Mouse (Mus musculus) spleen, adult 2 months (tissue): ENCODE data around the gene Hsd11b2. TPM values are rescaled to one million over a fixed set of nuclear protein-coding genes. Genes with fewer than 3 reads are reported as not detected.

Experiments
- DNase-seq, 2 experiments: peaks; one replicate each; pipeline versions ENCODE4 v3.0.0 to v3.0.0-alpha.2; 2012 to 2021; ENCODE audit warnings: low spot score in 2 of 2, low read depth in 1 of 2
- H3K27ac ChIP-seq: fragments of 200-500 bp; 2 replicates; pipeline ENCODE4 v1.5.1; 2012; ENCODE audit warnings: low read length, inconsistent platforms; ENCODE audit not compliant: insufficient read depth
- H3K27me3 ChIP-seq: fragments of 200-500 bp; 2 replicates; pipeline ENCODE4 v1.6.1; 2012; ENCODE audit warnings: mild to moderate bottlenecking, moderate library complexity, low read length, inconsistent platforms; ENCODE audit not compliant: control insufficient read depth, insufficient read depth
- H3K36me3 ChIP-seq: fragments of 200-500 bp; 2 replicates; pipeline ENCODE4 v1.6.1; 2012; ENCODE audit warnings: mild to moderate bottlenecking, low read length, inconsistent platforms; ENCODE audit not compliant: control insufficient read depth, insufficient read depth
- H3K4me1 ChIP-seq: fragments of 200-500 bp; 2 replicates; pipeline ENCODE4 v1.6.1; 2011; ENCODE audit warnings: inconsistent platforms; ENCODE audit not compliant: control insufficient read depth, insufficient read depth, insufficient read length
- H3K4me3 ChIP-seq: fragments of 200-500 bp; 2 replicates; pipeline ENCODE4 v1.5.1; 2011; ENCODE audit warnings: mild to moderate bottlenecking, inconsistent platforms; ENCODE audit not compliant: insufficient read depth, insufficient read length; ENCODE audit errors: extremely low read depth
- CTCF ChIP-seq: fragments of 200-500 bp; IDR thresholded peaks from 2 replicates; pipeline ENCODE4 v1.5.1; 2011; ENCODE audit warnings: mild to moderate bottlenecking, inconsistent platforms; ENCODE audit not compliant: insufficient read depth, insufficient read length, insufficient replicate concordance; ENCODE audit errors: extremely low read depth
- POLR2A ChIP-seq: fragments of 200-500 bp; IDR thresholded peaks from 2 replicates; pipeline ENCODE4 v1.6.1; 2011; ENCODE audit warnings: low read depth, low read length, inconsistent platforms
- WGBS: fragments of 180-500 bp; shearing (Covaris S2); methylation state at CpG from one replicate; pipeline ENCODE4 v1.1.7; 2018; 5-methylcytosine and 5-hydroxymethylcytosine counted together
- polyA plus RNA-seq: library from polyadenylated mRNA; depleted of rRNA; stranded (reverse); fragments of >200 nt; gene quantifications from 2 replicates; pipeline ENCODE4 v1.2.3, GENCODE M21; 2012; rRNA removed

The Hsd11b2 gene
- polyA plus RNA-seq, 1 experiment = 0.44 TPM

DNA sequence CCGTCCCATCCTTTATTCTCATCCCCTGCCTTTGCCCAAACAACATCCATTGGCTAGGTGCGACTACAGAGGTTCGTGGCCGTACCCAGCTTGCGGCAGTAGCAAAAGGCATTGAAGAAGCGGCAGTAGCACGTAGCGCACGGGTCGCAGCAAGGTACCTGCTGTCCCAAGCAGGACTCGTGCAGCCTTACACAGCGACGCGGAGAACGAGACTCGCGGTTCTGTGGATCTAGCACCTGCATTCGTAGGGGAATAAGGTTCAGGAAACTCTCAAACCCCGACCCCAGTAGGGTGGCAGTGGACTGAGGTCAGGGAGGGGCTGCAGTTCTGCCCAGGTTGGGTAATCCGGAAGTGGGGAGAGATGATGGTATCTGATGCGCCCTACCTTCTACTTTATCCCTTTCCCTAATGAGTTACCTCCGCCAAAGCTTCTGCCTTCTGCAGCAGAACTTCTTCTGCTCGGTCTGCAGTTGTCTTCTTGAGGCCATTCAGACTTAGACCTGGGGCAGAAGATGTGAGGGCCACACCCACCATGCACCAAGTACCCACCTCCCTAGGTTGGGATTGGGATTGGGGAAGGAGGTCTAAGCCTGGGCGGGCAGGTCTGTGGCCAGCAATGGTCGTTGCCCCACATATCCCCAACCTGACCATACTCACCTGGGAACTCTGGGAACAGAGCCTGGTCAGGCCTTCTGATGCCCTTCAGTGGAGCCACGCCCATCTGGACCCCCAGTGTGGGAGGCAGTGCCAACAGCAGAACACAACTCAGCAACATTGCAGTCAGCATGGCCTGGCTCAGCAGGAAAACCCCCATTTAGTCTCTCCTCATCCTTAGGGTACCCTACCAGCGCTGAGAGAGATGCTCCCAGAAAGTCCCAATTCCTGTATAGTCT is 48.4 kb downstream of the Hsd11b2 start:
- peak overlapping the region; percentile 64 for H3K4me3 ChIP-seq
- 18% methylated on average over 27 of the region's 27 CpGs for WGBS

DNA sequence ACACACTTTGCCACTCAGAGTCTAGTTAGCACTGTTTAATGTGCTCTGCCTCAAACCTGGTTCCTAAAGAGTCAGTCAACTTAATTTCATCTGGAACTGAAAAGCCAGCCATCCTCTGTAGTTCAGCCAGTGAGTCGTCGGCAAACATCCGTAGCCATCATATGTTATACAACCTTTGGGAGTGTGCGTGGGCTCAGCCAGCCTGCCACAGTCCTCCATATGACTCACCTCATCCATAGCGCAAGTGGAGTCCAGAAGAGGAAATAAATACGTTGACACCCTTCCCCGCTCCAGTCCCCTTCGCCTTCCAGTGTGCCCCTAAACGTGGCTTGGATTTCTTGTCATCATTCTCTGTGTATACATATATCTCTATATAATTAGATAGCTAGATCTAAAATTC is 53.3 kb downstream of the Hsd11b2 start:
- Histone ChIP-seq H3K27me3 (no peaks in the 10 kb centered on the region), H3K36me3 (no peaks in the 10 kb centered on the region), H3K27ac (no peak overlapping the region), H3K4me3 (no peak overlapping the region), H3K4me1 (peaks cover under 1% of the 10 kb centered on the region; the same call in 1 of the 2 replicates)
- TF ChIP-seq CTCF = no peak
- no peak for TF ChIP-seq POLR2A
- WGBS = 86% methylated on average over 9 of the region's 9 CpGs
- no peak for DNase-seq

More for the DNA sequence above, 48.4 kb downstream of the Hsd11b2 start:
- Histone ChIP-seq H3K4me1 (peaks cover 2% of the 10 kb centered on the region; the same call in 1 of the 2 replicates), H3K36me3 (no peaks in the 10 kb centered on the region), H3K27me3 (no peaks in the 10 kb centered on the region), H3K27ac (no peak overlapping the region)
- peak; percentile 17 to 22 for DNase-seq
- TF ChIP-seq CTCF = no peak

DNA sequence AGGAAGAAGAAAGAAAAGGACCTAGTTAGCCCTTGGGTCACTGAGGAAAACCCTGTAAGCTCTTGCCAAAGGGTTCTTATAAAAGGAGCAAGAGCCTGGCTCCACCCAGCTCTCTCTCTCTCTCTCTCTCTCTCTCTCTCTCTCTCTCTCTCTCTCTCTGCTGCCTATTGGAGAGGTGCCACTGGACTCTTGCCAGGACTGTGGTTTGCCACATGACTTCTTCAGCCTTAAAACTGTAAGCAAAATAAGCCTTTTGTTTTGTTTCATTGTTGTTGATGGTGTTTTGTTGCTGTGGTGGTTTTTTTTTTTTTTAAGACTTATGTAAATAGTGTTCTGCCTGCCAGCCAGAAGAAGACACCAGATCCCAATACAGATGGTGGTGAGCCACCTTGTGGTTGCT is 54.9 kb downstream of the Hsd11b2 start:
- no peak for TF ChIP-seq CTCF
- no peak for TF ChIP-seq POLR2A
- Histone ChIP-seq H3K36me3 (no peaks in the 10 kb centered on the region), H3K4me3 (no peak overlapping the region), H3K27me3 (no peaks in the 10 kb centered on the region), H3K27ac (no peak overlapping the region), H3K4me1 (no peaks in the 10 kb centered on the region; the same call in 1 of the 2 replicates)
- no peak for DNase-seq

Other genes starting within 250 kb of the Hsd11b2 start
- gene Hsf4, start 249.0 kb upstream of the Hsd11b2 start, polyA plus RNA-seq = 2.5 and 2.7 TPM in 2 replicates
- 0.53 and 0.70 TPM in 2 replicates for gene Nol3, start 242.6 kb upstream of the Hsd11b2 start, polyA plus RNA-seq
- gene 4931428F04Rik, start 228.9 kb upstream of the Hsd11b2 start, polyA plus RNA-seq = 3.7 and 3.9 TPM in 2 replicates
- 21.4 and 23.4 TPM in 2 replicates for gene Exoc3l, start 222.7 kb upstream of the Hsd11b2 start, polyA plus RNA-seq
- 165 and 202 TPM in 2 replicates for gene E2f4, start 221.1 kb upstream of the Hsd11b2 start, polyA plus RNA-seq
- 7.2 and 7.7 TPM in 2 replicates for gene Elmo3, start 213.2 kb upstream of the Hsd11b2 start, polyA plus RNA-seq
- 9.2 and 11.0 TPM in 2 replicates for gene Lrrc29, start 192.5 kb upstream of the Hsd11b2 start, polyA plus RNA-seq
- gene Tmem208, start 192.4 kb upstream of the Hsd11b2 start, polyA plus RNA-seq = 67.8 and 82.2 TPM in 2 replicates
- 52.0 and 58.1 TPM in 2 replicates for gene Fhod1, start 170.8 kb upstream of the Hsd11b2 start, polyA plus RNA-seq
- gene Slc9a5, start 169.9 kb upstream of the Hsd11b2 start, polyA plus RNA-seq = 3.0 and 4.2 TPM in 2 replicates
- gene Plekhg4, start 145.5 kb upstream of the Hsd11b2 start, polyA plus RNA-seq = 0.16 and 0.20 TPM in 2 replicates
- gene Kctd19, start 105.3 kb upstream of the Hsd11b2 start, polyA plus RNA-seq = 0.42 and 0.62 TPM in 2 replicates
- 0.07 and 0.13 TPM in 2 replicates for gene Lrrc36, start 105.2 kb upstream of the Hsd11b2 start, polyA plus RNA-seq
- 8.1 and 14.7 TPM in 2 replicates for gene Tppp3, start 47.2 kb upstream of the Hsd11b2 start, polyA plus RNA-seq
- gene Zdhhc1, start 21.9 kb upstream of the Hsd11b2 start, polyA plus RNA-seq = 15.3 and 18.3 TPM in 2 replicates
- gene Atp6v0d1, start 47.3 kb downstream of the Hsd11b2 start, polyA plus RNA-seq = 68.3 and 72.0 TPM in 2 replicates
- gene Ripor1, start 86.5 kb downstream of the Hsd11b2 start, polyA plus RNA-seq = 25.6 and 26.5 TPM in 2 replicates
- gene Ctcf, start 117.8 kb downstream of the Hsd11b2 start, polyA plus RNA-seq = 22.1 and 24.5 TPM in 2 replicates
- gene Agrp, start 118.6 kb downstream of the Hsd11b2 start, polyA plus RNA-seq = 0.14 TPM in 1 of 2 replicates, not detected in the other
- gene Carmil2, start 167.5 kb downstream of the Hsd11b2 start, polyA plus RNA-seq = 62.1 and 72.2 TPM in 2 replicates
- gene Acd, start 182.3 kb downstream of the Hsd11b2 start, polyA plus RNA-seq = 47.3 and 62.1 TPM in 2 replicates
- 8.7 and 12.1 TPM in 2 replicates for gene Pard6a, start 182.4 kb downstream of the Hsd11b2 start, polyA plus RNA-seq
- gene 4933405L10Rik, start 188.9 kb downstream of the Hsd11b2 start, polyA plus RNA-seq = not detected in 2 replicates
- gene Enkd1, start 189.5 kb downstream of the Hsd11b2 start, polyA plus RNA-seq = 4.3 and 6.2 TPM in 2 replicates
- 2.3 and 2.4 TPM in 2 replicates for gene Gfod2, start 239.9 kb downstream of the Hsd11b2 start, polyA plus RNA-seq